Mouse (Mus musculus): Measurements from ENCODE around the gene Prrt1. TPM values are rescaled to one million over a fixed set of nuclear protein-coding genes. Genes with fewer than 3 reads are reported as not detected.

Prrt1 gene
- total RNA-seq, 2 experiments from 2014 or later: 5.0 to 14.3 TPM

- peak in 1 of 2 experiments; percentile 12 for DNase-seq
Measured at GRCm38 (mm10) chr17:34671151-34672066, 42.1 kb downstream of the Prrt1 start.

DNA sequence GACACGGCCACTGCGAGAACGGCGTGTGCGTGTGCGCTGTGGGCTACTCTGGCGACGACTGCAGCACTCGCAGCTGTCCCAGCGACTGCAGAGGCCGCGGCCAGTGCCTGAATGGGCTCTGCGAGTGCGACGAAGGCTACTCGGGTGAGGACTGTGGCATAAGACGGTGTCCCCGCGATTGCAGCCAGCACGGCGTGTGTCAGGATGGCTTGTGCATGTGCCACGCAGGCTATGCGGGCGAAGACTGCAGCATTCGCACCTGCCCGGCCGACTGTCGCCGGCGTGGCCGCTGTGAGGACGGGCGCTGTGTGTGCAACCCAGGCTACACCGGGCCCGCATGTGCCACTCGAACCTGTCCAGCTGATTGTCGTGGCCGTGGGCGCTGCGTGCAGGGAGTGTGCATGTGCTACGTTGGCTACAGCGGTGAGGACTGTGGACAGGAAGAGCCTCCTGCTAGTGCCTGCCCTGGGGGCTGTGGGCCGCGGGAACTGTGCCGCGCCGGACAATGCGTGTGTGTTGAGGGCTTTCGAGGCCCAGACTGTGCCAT, 43.0 kb downstream of the Prrt1 start:
- no peak for DNase-seq

DNA sequence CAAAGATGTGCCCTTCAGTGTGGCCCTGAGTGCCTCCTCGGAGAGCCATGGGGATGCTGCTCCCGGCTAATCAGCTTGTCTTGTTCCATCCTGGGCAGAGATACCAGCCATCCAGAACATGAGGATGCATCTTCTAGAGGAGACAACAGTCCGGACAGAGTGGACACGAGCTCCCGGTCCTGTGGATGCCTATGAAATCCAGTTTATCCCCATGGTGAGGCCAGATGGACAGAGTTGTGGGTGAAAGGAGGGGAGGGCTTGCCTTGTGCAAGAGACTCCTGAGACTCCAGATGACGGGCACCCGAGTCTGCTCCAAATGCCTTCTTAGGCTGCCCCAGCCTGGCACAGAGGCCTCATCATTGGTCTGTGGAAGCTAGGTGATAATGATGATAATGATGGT, 43.8 kb downstream of the Prrt1 start:
- DNase-seq: no peak

- no peak for DNase-seq
Measured at GRCm38 (mm10) chr17:34674524-34675204, 45.3 kb downstream of the Prrt1 start.

DNA sequence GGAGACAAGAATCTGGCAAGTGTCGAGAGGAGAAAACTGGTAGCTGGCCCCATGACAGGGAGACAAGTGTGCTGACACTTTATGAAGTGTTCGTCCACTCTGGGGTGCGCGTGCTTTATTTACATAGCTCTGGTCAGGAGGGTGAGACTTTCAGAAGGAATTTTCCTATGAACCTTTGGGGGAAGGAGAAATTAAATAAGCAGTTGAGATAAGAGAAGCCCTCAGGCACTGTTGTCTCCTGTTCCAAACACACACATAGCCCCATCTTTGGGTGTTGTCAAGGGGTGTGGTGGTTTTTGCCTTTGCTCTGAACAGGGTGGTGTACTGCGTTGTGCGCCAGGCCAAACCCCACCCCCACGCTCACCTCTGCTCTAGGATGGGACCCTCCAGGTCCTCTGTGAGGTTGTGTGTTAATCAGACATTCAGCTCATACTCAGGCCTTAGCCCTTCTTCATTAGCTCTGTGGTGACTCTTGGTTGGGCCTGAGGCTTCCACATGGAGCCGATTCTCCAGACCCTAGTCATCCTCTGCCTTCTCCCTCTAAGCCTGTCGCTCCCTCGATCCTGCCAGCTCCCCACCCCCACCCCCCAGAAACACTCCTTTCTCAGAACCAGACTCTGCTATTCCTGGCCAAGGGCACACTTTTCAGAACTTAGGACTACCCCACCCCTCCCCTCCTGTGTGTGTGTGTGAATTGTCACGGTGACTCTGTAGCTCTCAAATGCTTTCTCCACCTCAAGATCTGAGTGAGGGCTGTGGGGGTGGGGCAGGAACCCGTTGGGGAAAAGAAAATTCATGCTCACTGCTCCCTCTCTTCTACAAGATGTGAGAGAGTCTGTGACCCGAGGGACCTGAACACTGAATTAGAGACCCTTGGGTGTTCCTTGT, 46.1 kb downstream of the Prrt1 start:
- DNase-seq: no peak

GRCm38 (mm10) chr17:34676093-34676460, 46.7 kb downstream of the Prrt1 start:
- no peak for DNase-seq

DNA sequence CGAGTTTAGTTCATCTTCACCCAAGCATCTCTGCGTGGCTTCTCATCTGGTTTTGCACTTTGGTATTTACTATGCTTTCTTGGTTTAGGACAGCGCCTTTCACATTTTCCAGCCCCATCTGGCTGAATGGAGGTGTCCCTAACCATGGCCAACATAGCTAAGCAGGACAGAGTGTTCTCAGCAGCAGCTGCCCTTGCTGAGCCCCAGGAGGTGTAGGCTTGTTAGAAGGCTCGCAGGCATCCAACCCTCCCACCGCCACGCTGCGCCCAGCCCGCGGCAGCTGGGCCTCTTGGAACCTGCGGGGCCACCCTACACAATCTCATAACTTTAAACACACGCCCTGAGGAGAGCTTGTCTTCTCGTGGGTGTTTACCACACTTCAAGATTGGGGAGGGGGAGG, 47.3 kb downstream of the Prrt1 start:
- no peak for DNase-seq

- no peak for DNase-seq
Measured at GRCm38 (mm10) chr17:34680191-34680590, 50.9 kb downstream of the Prrt1 start.

DNA sequence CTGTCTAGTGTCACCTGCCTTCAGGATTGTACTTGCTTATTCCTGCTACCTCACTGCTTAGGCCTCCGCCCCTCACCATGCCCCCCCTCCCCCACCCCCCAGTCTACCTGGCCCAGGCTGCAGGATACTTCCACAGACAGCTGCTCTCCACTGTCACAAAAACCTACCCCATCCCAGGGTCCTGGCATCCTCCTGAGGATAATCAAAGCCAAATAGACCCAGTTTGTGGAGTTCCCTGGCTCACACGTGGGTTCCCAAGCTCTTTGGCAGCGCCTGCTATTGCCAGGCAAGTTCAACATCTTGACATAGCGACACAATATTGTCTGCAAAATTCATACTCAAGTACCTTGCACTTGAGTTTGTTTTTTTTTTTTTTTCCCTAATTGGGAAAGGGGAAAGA, 51.3 kb downstream of the Prrt1 start:
- no peak for DNase-seq

DNA sequence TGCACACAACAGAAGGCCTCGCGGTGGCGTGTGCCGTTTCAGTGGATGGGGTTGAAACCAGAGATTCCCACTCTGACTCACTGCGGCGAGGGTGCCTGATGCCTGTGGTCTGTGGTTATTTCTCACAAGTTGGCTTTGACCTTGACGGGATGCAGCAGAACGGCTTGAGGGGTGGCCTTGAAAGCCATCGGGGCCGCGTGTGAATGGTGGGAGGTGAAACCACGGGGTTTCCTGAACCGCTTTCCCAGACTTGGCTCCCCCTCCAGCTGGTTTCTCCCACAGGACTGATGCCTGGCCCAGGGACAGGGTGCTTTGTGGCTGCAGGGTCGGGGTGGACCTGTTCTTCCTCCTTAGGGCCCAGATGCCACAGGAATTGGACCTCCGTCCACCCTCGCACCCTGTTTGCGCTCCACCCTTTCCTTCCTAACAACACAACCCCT, 51.8 kb downstream of the Prrt1 start:
- DNase-seq: peak; percentile 79 to 80

GRCm38 (mm10) chr17:34681881-34682536, 52.7 kb downstream of the Prrt1 start:
- DNase-seq: peak; percentile 33 to 61

Other genes with a start within 250 kb of the Prrt1 start
- gene BC051142, start 230.7 kb upstream of the Prrt1 start, total RNA-seq (2021): 1 to 10 TPM; 1.2 to 1.8 TPM
- gene Btnl4, start 152.2 kb upstream of the Prrt1 start, total RNA-seq (2021): not detected
- not detected for gene Btnl6, start 112.2 kb upstream of the Prrt1 start, total RNA-seq (2021)
- gene Notch4, start 65.3 kb upstream of the Prrt1 start, total RNA-seq (2021): 10 to 100 TPM; 20.1 to 37.0 TPM
- 1 to 10 TPM; 5.2 to 6.2 TPM for gene Gpsm3, start 39.7 kb upstream of the Prrt1 start, total RNA-seq (2021)
- gene Pbx2, start 38.3 kb upstream of the Prrt1 start, total RNA-seq (2021): 10 to 100 TPM; 34.7 to 41.4 TPM
- gene Ager, start 31.7 kb upstream of the Prrt1 start, total RNA-seq (2021): under 1 TPM; 0.82 to 0.99 TPM
- gene Rnf5, start 25.8 kb upstream of the Prrt1 start, total RNA-seq (2021): 10 to 100 TPM; 67.7 to 86.5 TPM
- gene Agpat1, start 25.3 kb upstream of the Prrt1 start, total RNA-seq (2021): 100 to 1,000 TPM in 1 of 2 experiments, 10 to 100 TPM in 1; 99.4 to 109 TPM
- gene Egfl8, start 13.6 kb upstream of the Prrt1 start, total RNA-seq (2021): 1 to 10 TPM; 2.9 to 4.6 TPM
- gene Ppt2, start 1.0 kb upstream of the Prrt1 start, total RNA-seq (2021): 10 to 100 TPM; 57.8 to 70.0 TPM
- gene Fkbpl, start 15.2 kb downstream of the Prrt1 start, total RNA-seq (2021): 10 to 100 TPM; 12.7 to 15.8 TPM
- gene Atf6b, start 17.6 kb downstream of the Prrt1 start, total RNA-seq (2021): 10 to 100 TPM; 45.7 to 58.8 TPM
- 10 to 100 TPM; 26.9 to 34.3 TPM for gene Tnxb, start 41.0 kb downstream of the Prrt1 start, total RNA-seq (2021)
- gene C4b, start 114.3 kb downstream of the Prrt1 start, total RNA-seq (2021): 100 to 1,000 TPM; 140 to 152 TPM
- 1,000 to 10,000 TPM; 6,006 to 9,312 TPM for gene Cyp21a1, start 175.0 kb downstream of the Prrt1 start, total RNA-seq (2021)
- gene Stk19, start 207.4 kb downstream of the Prrt1 start, total RNA-seq (2021): 10 to 100 TPM; 35.8 to 57.5 TPM
- 10 to 100 TPM; 66.9 to 67.3 TPM for gene Dxo, start 207.5 kb downstream of the Prrt1 start, total RNA-seq (2021)
- gene Skiv2l, start 220.7 kb downstream of the Prrt1 start, total RNA-seq (2021): 10 to 100 TPM; 59.5 to 59.9 TPM
- gene Nelfe, start 220.9 kb downstream of the Prrt1 start, total RNA-seq (2021): 10 to 100 TPM; 52.6 to 53.4 TPM
- gene Cfb, start 233.0 kb downstream of the Prrt1 start, total RNA-seq (2021): 10 to 100 TPM; 11.4 to 20.9 TPM
- gene Zbtb12, start 249.9 kb downstream of the Prrt1 start, total RNA-seq (2021): 10 to 100 TPM; 10.4 to 17.4 TPM

All from adrenal gland, postnatal 36 days (tissue).